Mouse (Mus musculus): ENCODE measurements around the gene Olfr313.

- TF ChIP-seq CTCF (IDR thresholded peaks at IDR 0.05; ENCODE audit: insufficient read depth, low read depth, low read length) = no peak
- TF ChIP-seq POLR2A (IDR thresholded peaks at IDR 0.05; ENCODE audit: insufficient read depth, low read depth, low read length) = no peak
These were observed 24.2 kb upstream of the Olfr313 start for GRCm38 (mm10) chr11:58790646-58791045.
